Mouse (Mus musculus) heart, adult 11 months (tissue): Measurements from ENCODE around the gene Hist1h4f.

Source experiments
- DNase-seq: peaks from one replicate; pipeline ENCODE4 v3.0.0; 2022

Gene Hist1h4f

GRCm38 (mm10) chr13:23532262-23533075 is 19.0 kb downstream of the Hist1h4f start:
- DNase-seq: peak; percentile 86

GRCm38 (mm10) chr13:23530901-23531875 is 20.3 kb downstream of the Hist1h4f start, which contains the start of gene Hist1h4h:
TSS of gene Hist1h4h (plus strand) at chr13:23531050.
- peak; percentile 100 for DNase-seq

- peak; percentile 95 for DNase-seq
Measured at GRCm38 (mm10) chr13:23530181-23530900, 21.1 kb downstream of the Hist1h4f start.

GRCm38 (mm10) chr13:23529480-23530165 is 21.8 kb downstream of the Hist1h4f start:
- DNase-seq: peak; percentile 6

- DNase-seq: peak; percentile 82
Measured at GRCm38 (mm10) chr13:23529005-23529404, 22.4 kb downstream of the Hist1h4f start.

GRCm38 (mm10) chr13:23526312-23526711 is 25.1 kb downstream of the Hist1h4f start:
- peak; percentile 98 for DNase-seq

- DNase-seq: peak; percentile 79
Measured at GRCm38 (mm10) chr13:23525901-23526300, 25.5 kb downstream of the Hist1h4f start.

GRCm38 (mm10) chr13:23524654-23525053 is 26.8 kb downstream of the Hist1h4f start:
- peak; percentile 95 for DNase-seq

GRCm38 (mm10) chr13:23523976-23524375 is 27.5 kb downstream of the Hist1h4f start:
- peak; percentile 66 for DNase-seq

- DNase-seq: peak; percentile 96
Measured at GRCm38 (mm10) chr13:23521703-23522102, 29.7 kb downstream of the Hist1h4f start.

GRCm38 (mm10) chr13:23519416-23519815 is 32.0 kb downstream of the Hist1h4f start:
- peak; percentile 92 for DNase-seq

GRCm38 (mm10) chr13:23518885-23519284 is 32.6 kb downstream of the Hist1h4f start:
- DNase-seq: peak; percentile 95

- no peak for DNase-seq
Measured at GRCm38 (mm10) chr13:23518295-23518603, 33.2 kb downstream of the Hist1h4f start.

- DNase-seq: peak; percentile 97
Measured at GRCm38 (mm10) chr13:23517603-23518294, 33.7 kb downstream of the Hist1h4f start.

GRCm38 (mm10) chr13:23516822-23517602 is 34.4 kb downstream of the Hist1h4f start:
- peak; percentile 94 for DNase-seq

GRCm38 (mm10) chr13:23515826-23516620 is 35.4 kb downstream of the Hist1h4f start:
- DNase-seq: peak; percentile 87

- DNase-seq: no peak
Measured at GRCm38 (mm10) chr13:23515281-23515680, 36.2 kb downstream of the Hist1h4f start.

GRCm38 (mm10) chr13:23513517-23513916 is 37.9 kb downstream of the Hist1h4f start:
- DNase-seq: no peak

GRCm38 (mm10) chr13:23510127-23510526 is 41.3 kb downstream of the Hist1h4f start:
- peak; percentile 36 for DNase-seq
